Comparison of ENCODE assay signal across 16 mouse cellular contexts in genomic region chr5:36584299-36584698, GRCm38 (mm10). TPM values are rescaled to one million over a fixed set of nuclear protein-coding genes. Genes with fewer than 3 reads are reported as not detected.
A peak's percentile ranks its signal among the peaks of the same experiment; 100 is the strongest.
DNase-seq lines count a peak whose midpoint lies in the region; ATAC-seq and TF ChIP-seq lines count a peak whose summit lies in the region.
"Had no signal": no experiment of that assay in that cellular context is flagged by ENCODE, and none has a peak within 500 bp of the region (broad histone marks: within the 10 kb centered on the region; RNA-seq: fewer than 3 reads in every experiment).

No protein-coding gene starts in this region.

- H3K27ac ChIP-seq in layer of hippocampus, adult 2 months = no peak overlapping the region
- H3K27ac ChIP-seq in thymus, adult 2 months (ENCODE audit: control insufficient read depth, insufficient read depth, low read length) = no peak overlapping the region
- no peak overlapping the region for H3K27ac ChIP-seq in MEL (ENCODE audit: control insufficient read depth, low read depth, low read length)
- H3K27ac ChIP-seq in stomach, postnatal 0 days (replicated peaks) = no peak overlapping the region
- H3K27ac ChIP-seq: embryonic facial prominence, embryonic 13.5 days; forebrain, embryonic 12.5 days; heart, embryonic 15.5 days; hindbrain, embryonic 15.5 days; liver, embryonic 13.5 days; stomach, embryonic 15.5 days had no signal

- peaks cover 17% of the 10 kb centered on the region for H3K4me1 ChIP-seq in thymus, adult 2 months (replicated peaks; ENCODE audit: control insufficient read depth, insufficient read depth, low read length)
- H3K4me1 ChIP-seq in MEL (ENCODE audit: control insufficient read depth in 1 of 2, insufficient read depth in 2 of 2, low read length in 2 of 2) = peaks cover 3 to 24% of the 10 kb centered on the region in 2 experiments
- no peaks in the 10 kb centered on the region for H3K4me1 ChIP-seq in stomach, postnatal 0 days (replicated peaks; ENCODE audit: control insufficient read depth, insufficient read depth)

- TF ChIP-seq CTCF in layer of hippocampus, adult 2 months (conservative IDR thresholded peaks at IDR 0.05) = peak; percentile 71
- no peak for TF ChIP-seq CTCF in thymus, adult 2 months (IDR thresholded peaks at IDR 0.05; ENCODE audit: borderline replicate concordance, control insufficient read depth, extremely low read depth, insufficient read depth, low read length, poor library complexity)
- TF ChIP-seq CTCF in MEL (IDR thresholded peaks at IDR 0.05 in 2 of 3, conservative IDR thresholded peaks at IDR 0.05 in 1 of 3; ENCODE audit: control insufficient read depth in 1 of 3, insufficient read depth in 1 of 3, low read depth in 2 of 3, low read length in 3 of 3, poor library complexity in 1 of 3, severe bottlenecking in 1 of 3) = peak; percentile 70 to 90 (median 81)
- peak; percentile 63 for TF ChIP-seq CTCF in stomach, postnatal 0 days (IDR thresholded peaks at IDR 0.05; ENCODE audit: low read depth)

- no peak overlapping the region for H3K9ac ChIP-seq in MEL (ENCODE audit: control insufficient read depth, low read depth, low read length, poor library complexity, severe bottlenecking)
- H3K9ac ChIP-seq in stomach, postnatal 0 days (ENCODE audit: low read length) = no peak overlapping the region
- H3K9ac ChIP-seq: embryonic facial prominence, embryonic 13.5 days; forebrain, embryonic 12.5 days; heart, embryonic 15.5 days; hindbrain, embryonic 15.5 days; liver, embryonic 13.5 days; stomach, embryonic 15.5 days had no signal

- WGBS in thymus, adult 2 months = 74% methylated on average over 6 of the region's 6 CpGs
- WGBS in stomach, postnatal 0 days = 67% methylated on average over 6 of the region's 6 CpGs

- H3K4me2 ChIP-seq in stomach, postnatal 0 days (replicated peaks; ENCODE audit: low read depth) = no peak overlapping the region
- H3K4me2 ChIP-seq: embryonic facial prominence, embryonic 13.5 days; forebrain, embryonic 12.5 days; heart, embryonic 15.5 days; hindbrain, embryonic 15.5 days; liver, embryonic 13.5 days; stomach, embryonic 15.5 days had no signal

- no peak overlapping the region for H3K4me3 ChIP-seq in layer of hippocampus, adult 2 months
- H3K4me3 ChIP-seq in thymus, adult 2 months (ENCODE audit: control insufficient read depth, insufficient read depth, low read length) = no peak overlapping the region
- no peak overlapping the region for H3K4me3 ChIP-seq in MEL (ENCODE audit: control insufficient read depth in 1 of 2, insufficient read depth in 1 of 2, low read depth in 2 of 2, low read length in 2 of 2)
- H3K4me3 ChIP-seq in stomach, postnatal 0 days (ENCODE audit: low read depth, low read length) = no peak overlapping the region
- H3K4me3 ChIP-seq: embryonic facial prominence, embryonic 13.5 days; forebrain, embryonic 12.5 days; heart, embryonic 15.5 days; hindbrain, embryonic 15.5 days; liver, embryonic 13.5 days; stomach, embryonic 15.5 days had no signal

- H3K36me3 ChIP-seq in thymus, adult 2 months (ENCODE audit: control insufficient read depth, insufficient read depth, low read length) = no peaks in the 10 kb centered on the region
- peaks cover 0 to 16% of the 10 kb centered on the region in 2 experiments; a peak in 2 of 4 replicates for H3K36me3 ChIP-seq in MEL (ENCODE audit: control insufficient read depth in 1 of 2, insufficient read depth in 2 of 2, low read length in 2 of 2)
- H3K36me3 ChIP-seq in stomach, postnatal 0 days (ENCODE audit: control insufficient read depth, insufficient read depth, low read length) = no peaks in the 10 kb centered on the region
- H3K36me3 ChIP-seq: embryonic facial prominence, embryonic 13.5 days; forebrain, embryonic 12.5 days; heart, embryonic 15.5 days; hindbrain, embryonic 15.5 days; liver, embryonic 13.5 days; stomach, embryonic 15.5 days had no signal

- no peaks in the 10 kb centered on the region for H3K9me3 ChIP-seq in MEL (replicated peaks; ENCODE audit: insufficient read depth, low read length)
- H3K9me3 ChIP-seq in stomach, postnatal 0 days (ENCODE audit: control insufficient read depth, low read length) = no peaks in the 10 kb centered on the region
- H3K9me3 ChIP-seq: embryonic facial prominence, embryonic 13.5 days; forebrain, embryonic 12.5 days; heart, embryonic 15.5 days; hindbrain, embryonic 15.5 days; liver, embryonic 13.5 days; stomach, embryonic 15.5 days had no signal

- no peak for ATAC-seq in stomach, postnatal 0 days (ENCODE audit: low FRiP score, low TSS enrichment)

- no peaks in the 10 kb centered on the region; the same call in 1 of the 2 replicates for H3K79me2 ChIP-seq in MEL (ENCODE audit: control insufficient read depth, insufficient read depth, low read length, poor library complexity)

- no peaks in the 10 kb centered on the region for H3K27me3 ChIP-seq in thymus, adult 2 months (ENCODE audit: control insufficient read depth, insufficient read depth, low read length)
- no peaks in the 10 kb centered on the region; a peak in 1 of 4 replicates for H3K27me3 ChIP-seq in MEL (ENCODE audit: control insufficient read depth in 1 of 2, insufficient read depth in 2 of 2, low read length in 2 of 2)
- H3K27me3 ChIP-seq in stomach, postnatal 0 days (ENCODE audit: control insufficient read depth, insufficient read depth, low read length) = no peaks in the 10 kb centered on the region
- H3K27me3 ChIP-seq: heart, embryonic 15.5 days; hindbrain, embryonic 15.5 days; stomach, embryonic 15.5 days had no signal

- TF ChIP-seq EP300 in MEL (IDR thresholded peaks at IDR 0.05; ENCODE audit: low read depth in 1 of 2, low read length in 2 of 2) = no peak
- no peak for TF ChIP-seq EP300 in stomach, postnatal 0 days (optimal IDR thresholded peaks at IDR 0.05)

- TF ChIP-seq POLR2A in thymus, adult 2 months (IDR thresholded peaks at IDR 0.05; ENCODE audit: control insufficient read depth, extremely low read depth, insufficient read depth, low read length, poor library complexity) = no peak
- no peak for TF ChIP-seq POLR2A in MEL (IDR thresholded peaks at IDR 0.05; ENCODE audit: control insufficient read depth in 1 of 2, insufficient read depth in 1 of 2, low read depth in 1 of 2, low read length in 2 of 2, poor library complexity in 1 of 2)

- peak; percentile 86 for TF ChIP-seq RAD21 in MEL (IDR thresholded peaks at IDR 0.05; ENCODE audit: low read depth, low read length)

- DNase-seq in layer of hippocampus, adult 2 months (ENCODE audit: low spot score in 2 of 2) = no peak
- no peak for DNase-seq in layer of hippocampus, postnatal 25 days (ENCODE audit: extremely low spot score in 1 of 2, low spot score in 1 of 2)
- peak; percentile 22 for DNase-seq in thymus, adult 2 months
- no peak for DNase-seq in thymus, postnatal 36 days
- DNase-seq in MEL (ENCODE audit: low read depth, low spot score) = peak; percentile 79
- no peak for DNase-seq in stomach, postnatal 0 days (ENCODE audit: low spot score)
- no peak for DNase-seq in right cerebral cortex, postnatal 10 days (ENCODE audit: low spot score in 2 of 2)
- DNase-seq: cerebellum, postnatal 10 days; gastrocnemius, postnatal 14 days; kidney, postnatal 10 days; liver, embryonic 13.5 days had no signal

TF ChIP-seq in MEL, 35 proteins besides CTCF, POLR2A, EP300 and RAD21:
- TF ChIP-seq POLR2AphosphoS2 (IDR thresholded peaks at IDR 0.05; ENCODE audit: low read length) (no peak), SIN3A (IDR thresholded peaks at IDR 0.05; ENCODE audit: low read length) (peak; percentile 67), HCFC1 (IDR thresholded peaks at IDR 0.05; ENCODE audit: low read depth, low read length) (peak; percentile 46; the same call in 1 of the 2 replicates), ZC3H11A (IDR thresholded peaks at IDR 0.05; ENCODE audit: low read depth, low read length) (peak; percentile 92), SMC3 (IDR thresholded peaks at IDR 0.05; ENCODE audit: low read depth, low read length) (peak; percentile 90), ZNF384 (IDR thresholded peaks at IDR 0.05; ENCODE audit: low read depth, low read length) (peak; percentile 87), ELF1 (IDR thresholded peaks at IDR 0.05; ENCODE audit: low read depth, low read length) (no peak), MYC (IDR thresholded peaks at IDR 0.05; ENCODE audit: low read depth, low read length) (peak; percentile 96), TBP (IDR thresholded peaks at IDR 0.05; ENCODE audit: low read depth, low read length) (peak; percentile 66; the same call in 1 of the 2 replicates), CHD1 (IDR thresholded peaks at IDR 0.05; ENCODE audit: low read depth, low read length) (no peak), CHD2 (IDR thresholded peaks at IDR 0.05; ENCODE audit: low read length) (no peak), GATA1 (IDR thresholded peaks at IDR 0.05; ENCODE audit: low read depth, low read length) (no peak), MEF2A (IDR thresholded peaks at IDR 0.05; ENCODE audit: extremely low read depth, insufficient replicate concordance, low read depth, low read length, poor library complexity, severe bottlenecking) (no peak), POLR2AphosphoS5 (IDR thresholded peaks at IDR 0.05; ENCODE audit: borderline replicate concordance, low read depth, low read length) (no peak), TCF12 (IDR thresholded peaks at IDR 0.05; ENCODE audit: low read depth, low read length) (no peak), BHLHE40 (IDR thresholded peaks at IDR 0.05; ENCODE audit: borderline replicate concordance, low read depth, low read length) (no peak)

RNA-seq across cellular contexts. Expression of gene Tbc1d14, which starts 8.8 kb away (rescaled TPM):
- 100 to 1,000 TPM; 101 to 105 TPM for total RNA-seq in layer of hippocampus, adult 2 months (2021)
- total RNA-seq in layer of hippocampus, postnatal 25 days (2021) = 100 to 1,000 TPM in 1 of 2 experiments, 10 to 100 TPM in 1; 92.4 to 104 TPM
- 42.4 and 48.6 TPM in 2 replicates for polyA plus RNA-seq in thymus, adult 2 months (2012; rRNA removed)
- 7.3 and 9.6 TPM in 2 replicates for total RNA-seq in MEL (2012; rRNA removed)
- 10 to 100 TPM in 1 of 2 experiments, not detected in 1; 35.6 TPM for polyA plus RNA-seq in MEL (2012; ENCODE audit: insufficient read depth in 1 of 2, insufficient read length in 2 of 2, low read depth in 1 of 2, low replicate concordance in 2 of 2, missing spikeins in 1 of 2)
- polyA plus RNA-seq in stomach, postnatal 0 days (2015; fragmentation: Nextera tagmentation; extraction: Ambion mirVana) = 22.1 and 22.8 TPM in 2 replicates

Comparison
In these comparisons a context has a peak if more than half of its experiments do, and no peak if none do; other contexts are left out.
1. DNase-seq: peak in thymus, adult 2 months (single experiment) and MEL (single experiment); none in layer of hippocampus, adult 2 months (0 of 2), layer of hippocampus, postnatal 25 days (0 of 2), thymus, postnatal 36 days (0 of 2), stomach, postnatal 0 days (single experiment) and right cerebral cortex, postnatal 10 days (0 of 2).